Mouse (Mus musculus): ENCODE results near the gene Gm21972.
A peak's percentile ranks its signal among the peaks of the same experiment; 100 is the strongest.

Gene Gm21972

GRCm38 (mm10) chr1:86161061-86161460, 27.6 kb downstream of the Gm21972 start:
- no peak for DNase-seq (ENCODE audit: low read depth)

GRCm38 (mm10) chr1:86174602-86175001, 41.2 kb downstream of the Gm21972 start:
- DNase-seq (ENCODE audit: low read depth), result no peak

- no peak for DNase-seq (ENCODE audit: low read depth)
Observed at GRCm38 (mm10) chr1:86176066-86176465, 42.6 kb downstream of the Gm21972 start.

- peak; percentile 89 for DNase-seq (ENCODE audit: low read depth)
Observed at GRCm38 (mm10) chr1:86178462-86179253, 45.2 kb downstream of the Gm21972 start.

GRCm38 (mm10) chr1:86182004-86182709, 48.7 kb downstream of the Gm21972 start:
- DNase-seq (ENCODE audit: low read depth), result no peak

GRCm38 (mm10) chr1:86183577-86184263, 50.3 kb downstream of the Gm21972 start:
- DNase-seq (ENCODE audit: low read depth), result no peak

GRCm38 (mm10) chr1:86186762-86187161, 53.3 kb downstream of the Gm21972 start:
- peak; percentile 4 for DNase-seq (ENCODE audit: low read depth)

- no peak for DNase-seq (ENCODE audit: low read depth)
Observed at GRCm38 (mm10) chr1:86187856-86188255, 54.4 kb downstream of the Gm21972 start.

- DNase-seq (ENCODE audit: low read depth), result no peak
Observed at GRCm38 (mm10) chr1:86188271-86188670, 54.8 kb downstream of the Gm21972 start.

- DNase-seq (ENCODE audit: low read depth), result no peak
Observed at GRCm38 (mm10) chr1:86189034-86189702, 55.7 kb downstream of the Gm21972 start.

GRCm38 (mm10) chr1:86190843-86191242, 57.4 kb downstream of the Gm21972 start:
- no peak for DNase-seq (ENCODE audit: low read depth)

- DNase-seq (ENCODE audit: low read depth), result no peak
Observed at GRCm38 (mm10) chr1:86194044-86194443, 60.6 kb downstream of the Gm21972 start.

- DNase-seq (ENCODE audit: low read depth), result no peak
Observed at GRCm38 (mm10) chr1:86198276-86198675, 64.8 kb downstream of the Gm21972 start.

- no peak for DNase-seq (ENCODE audit: low read depth)
Observed at GRCm38 (mm10) chr1:86199026-86199425, 65.6 kb downstream of the Gm21972 start.

GRCm38 (mm10) chr1:86201312-86201711, 67.9 kb downstream of the Gm21972 start:
- DNase-seq (ENCODE audit: low read depth), result no peak

GRCm38 (mm10) chr1:86202617-86203219, 69.3 kb downstream of the Gm21972 start:
- DNase-seq (ENCODE audit: low read depth), result no peak

- DNase-seq (ENCODE audit: low read depth), result no peak
Observed at GRCm38 (mm10) chr1:86210676-86211075, 77.2 kb downstream of the Gm21972 start.

GRCm38 (mm10) chr1:86211498-86211897, 78.1 kb downstream of the Gm21972 start:
- no peak for DNase-seq (ENCODE audit: low read depth)
